Mouse (Mus musculus): ENCODE results near the gene Osbpl8.

Gene Osbpl8

GRCm38 (mm10) chr10:111155571-111155970, 9.0 kb upstream of the Osbpl8 start:
- DNase-seq = no peak

- no peak for DNase-seq
Measured at GRCm38 (mm10) chr10:111156394-111157190, 8.0 kb upstream of the Osbpl8 start.

GRCm38 (mm10) chr10:111157241-111157659, 7.3 kb upstream of the Osbpl8 start:
- DNase-seq = no peak

GRCm38 (mm10) chr10:111159789-111160522, 4.6 kb upstream of the Osbpl8 start:
- DNase-seq = no peak

GRCm38 (mm10) chr10:111160540-111160939, 4.0 kb upstream of the Osbpl8 start:
- DNase-seq = no peak

GRCm38 (mm10) chr10:111161373-111161772, 3.2 kb upstream of the Osbpl8 start:
- no peak for DNase-seq

GRCm38 (mm10) chr10:111163025-111163424, 1.5 kb upstream of the Osbpl8 start:
- DNase-seq = no peak

- no peak for DNase-seq
Measured at GRCm38 (mm10) chr10:111163601-111164240, 831 bp upstream of the Osbpl8 start.

- peak; percentile 77 for DNase-seq
Measured at GRCm38 (mm10) chr10:111165219-111165981, 848 bp downstream of the Osbpl8 start.

GRCm38 (mm10) chr10:111166057-111166841, 1.7 kb downstream of the Osbpl8 start:
- no peak for DNase-seq

- DNase-seq = peak; percentile 79
Measured at GRCm38 (mm10) chr10:111167444-111167843, 2.9 kb downstream of the Osbpl8 start.

- peak; percentile 57 for DNase-seq
Measured at GRCm38 (mm10) chr10:111168305-111168704, 3.8 kb downstream of the Osbpl8 start.

GRCm38 (mm10) chr10:111171246-111171934, 6.8 kb downstream of the Osbpl8 start:
- no peak for DNase-seq

- no peak for DNase-seq
Measured at GRCm38 (mm10) chr10:111173589-111174247, 9.2 kb downstream of the Osbpl8 start.

- no peak for DNase-seq
Measured at GRCm38 (mm10) chr10:111177336-111177735, 12.8 kb downstream of the Osbpl8 start.

- no peak for DNase-seq
Measured at GRCm38 (mm10) chr10:111178024-111178423, 13.5 kb downstream of the Osbpl8 start.

- no peak for DNase-seq
Measured at GRCm38 (mm10) chr10:111180633-111181032, 16.1 kb downstream of the Osbpl8 start.

- no peak for DNase-seq
Measured at GRCm38 (mm10) chr10:111183634-111184270, 19.2 kb downstream of the Osbpl8 start.

GRCm38 (mm10) chr10:111185574-111186269, 21.2 kb downstream of the Osbpl8 start:
- no peak for DNase-seq

Data from liver (tissue).